ENCODE assay signal across 8 mouse cellular contexts in the genomic region with DNA sequence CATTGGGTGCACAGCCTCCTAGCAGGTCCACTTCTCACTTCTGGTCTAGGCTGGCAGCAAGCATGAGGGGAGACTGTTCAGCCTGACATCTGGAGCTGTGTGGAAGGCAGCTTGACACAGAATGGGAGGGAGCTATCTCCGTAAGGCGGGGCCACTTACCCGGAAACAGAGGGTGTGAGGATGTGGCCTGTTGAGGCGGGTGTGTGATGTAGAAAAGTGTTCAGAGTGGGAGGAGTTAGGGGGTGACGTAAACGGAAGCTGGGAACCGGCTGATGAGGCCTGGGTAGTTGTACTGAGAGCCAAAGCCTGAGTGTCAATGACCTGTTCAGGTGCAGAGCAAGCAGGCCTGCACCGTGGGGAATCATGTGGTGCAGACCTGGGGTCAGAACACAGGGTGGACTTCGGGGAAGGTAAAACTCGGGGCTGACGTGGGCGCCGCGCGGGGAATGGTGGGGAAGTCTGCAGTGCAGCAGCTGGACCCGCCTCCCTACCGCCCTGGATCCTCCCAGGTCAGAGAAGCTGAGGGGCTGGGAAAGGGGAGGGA. TPM values are rescaled to one million over a fixed set of nuclear protein-coding genes. Genes with fewer than 3 reads are reported as not detected.
DNase-seq lines count a peak whose midpoint lies in the region; ATAC-seq and TF ChIP-seq lines count a peak whose summit lies in the region.
"Not testable (repeated sequence)": the region's sequence is repeated elsewhere in the genome, so short reads cannot be mapped to it uniquely, and the experiment has no call there.

A gene (plus strand): TSS at position 261 of the 544 bp plus-strand sequence.

- H3K9me3 ChIP-seq in forebrain, embryonic 10.5 days; heart, embryonic 15.5 days (replicated peaks); liver, embryonic 14.5 days (ENCODE audit: control insufficient read depth, low read length); neural tube, embryonic 11.5 days (ENCODE audit: control insufficient read depth, low read length); stomach, postnatal 0 days (ENCODE audit: control insufficient read depth, low read length): not testable (repeated sequence)

- H3K4me3 ChIP-seq in forebrain, embryonic 10.5 days = peak within 1 kb of the TSS; percentile 55
- H3K4me3 ChIP-seq in heart, embryonic 15.5 days = peak within 1 kb of the TSS; percentile 58
- peak within 1 kb of the TSS; percentile 60 to 94 for H3K4me3 ChIP-seq in liver, embryonic 14.5 days (ENCODE audit: insufficient read depth in 1 of 2, low read depth in 2 of 2, low read length in 2 of 2)
- peak within 1 kb of the TSS; percentile 39 for H3K4me3 ChIP-seq in neural tube, embryonic 11.5 days (ENCODE audit: low read depth, low read length)
- peak within 1 kb of the TSS; percentile 42 for H3K4me3 ChIP-seq in stomach, postnatal 0 days (ENCODE audit: low read depth, low read length)

- peak within 1 kb of the TSS; percentile 43 for H3K9ac ChIP-seq in heart, embryonic 15.5 days
- peak within 1 kb of the TSS; percentile 48 for H3K9ac ChIP-seq in liver, embryonic 14.5 days (replicated peaks)
- peak within 1 kb of the TSS; percentile 29; the same call in 1 of the 2 replicates for H3K9ac ChIP-seq in neural tube, embryonic 11.5 days (ENCODE audit: low read length)
- H3K9ac ChIP-seq in stomach, postnatal 0 days (ENCODE audit: low read length) = peak within 1 kb of the TSS; percentile 50; the same call in 1 of the 2 replicates

- WGBS in forebrain, embryonic 10.5 days = under 1% methylated on average over 17 of the region's 17 CpGs
- under 1% methylated on average over 17 of the region's 17 CpGs for WGBS in heart, embryonic 15.5 days
- WGBS in liver, embryonic 14.5 days (ENCODE audit: insufficient replicate concordance) = under 1% methylated on average over 17 of the region's 17 CpGs
- under 1% methylated on average over 17 of the region's 17 CpGs for WGBS in neural tube, embryonic 11.5 days
- 2% methylated on average over 17 of the region's 17 CpGs for WGBS in stomach, postnatal 0 days

- peak within 1 kb of the TSS; percentile 59 for H3K4me2 ChIP-seq in heart, embryonic 15.5 days
- peak within 1 kb of the TSS; percentile 62 for H3K4me2 ChIP-seq in liver, embryonic 14.5 days (ENCODE audit: low read depth)
- H3K4me2 ChIP-seq in neural tube, embryonic 11.5 days (ENCODE audit: low read depth) = peak within 1 kb of the TSS; percentile 36
- H3K4me2 ChIP-seq in stomach, postnatal 0 days (replicated peaks; ENCODE audit: low read depth) = peak within 1 kb of the TSS; percentile 32

- TF ChIP-seq CTCF in liver, embryonic 14.5 days (IDR thresholded peaks at IDR 0.05; ENCODE audit: low read depth); stomach, postnatal 0 days (IDR thresholded peaks at IDR 0.05; ENCODE audit: low read depth): not testable (repeated sequence)

- not testable (repeated sequence) for H3K4me1 ChIP-seq in forebrain, embryonic 10.5 days; heart, embryonic 15.5 days (replicated peaks); liver, embryonic 14.5 days (replicated peaks; ENCODE audit: control insufficient read depth in 2 of 2, insufficient read depth in 2 of 2, low read length in 1 of 2); neural tube, embryonic 11.5 days (ENCODE audit: control insufficient read depth, insufficient read depth, low read length); stomach, postnatal 0 days (replicated peaks; ENCODE audit: control insufficient read depth, insufficient read depth)

- peak within 1 kb of the TSS; percentile 81 for H3K27ac ChIP-seq in forebrain, embryonic 10.5 days
- H3K27ac ChIP-seq in heart, embryonic 15.5 days = peak within 1 kb of the TSS; percentile 76
- peak within 1 kb of the TSS; percentile 57 for H3K27ac ChIP-seq in liver, embryonic 14.5 days
- not testable (repeated sequence) for H3K27ac ChIP-seq in neural tube, embryonic 11.5 days (ENCODE audit: low read depth, low read length)
- peak within 1 kb of the TSS; percentile 86 for H3K27ac ChIP-seq in stomach, postnatal 0 days (replicated peaks)

- not testable (repeated sequence) for H3K27me3 ChIP-seq in forebrain, embryonic 10.5 days (ENCODE audit: poor library complexity, severe bottlenecking); heart, embryonic 15.5 days; liver, embryonic 14.5 days (ENCODE audit: control insufficient read depth, insufficient read depth, low read length); neural tube, embryonic 11.5 days (ENCODE audit: control insufficient read depth, insufficient read depth, low read length); stomach, postnatal 0 days (ENCODE audit: control insufficient read depth, insufficient read depth, low read length)

- DNase-seq in CD8-positive naive resting alpha-beta T cell, adult 2 months (ENCODE audit: low read depth in 2 of 2, low spot score in 2 of 2) = peak; percentile 77 to 84
- DNase-seq in c-Kit-positive CD71-negative TER-119-negative erythroid progenitor cells, embryonic 14.5 days (ENCODE audit: low read depth) = peak; percentile 88
- peak; percentile 80 for DNase-seq in forebrain, embryonic 10.5 days (ENCODE audit: extremely low spot score, low spot score)
- peak; percentile 80 to 89 for DNase-seq in kidney, postnatal 25 days
- DNase-seq in liver, embryonic 14.5 days (ENCODE audit: low read depth in 3 of 3, low spot score in 3 of 3) = peak; percentile 89 to 91 (median 90)
- DNase-seq in neural tube, embryonic 11.5 days (ENCODE audit: low spot score) = peak; percentile 79
- peak; percentile 87 for DNase-seq in stomach, postnatal 0 days (ENCODE audit: low spot score)

- TF ChIP-seq EP300 in liver, embryonic 14.5 days (IDR thresholded peaks at IDR 0.05; ENCODE audit: low read depth); stomach, postnatal 0 days (optimal IDR thresholded peaks at IDR 0.05): not testable (repeated sequence)

- peak; percentile 99 for ATAC-seq in heart, embryonic 15.5 days (replicated peaks; ENCODE audit: insufficient number of reproducible peaks, insufficient read depth, low FRiP score, low read depth)
- ATAC-seq in liver, embryonic 14.5 days (ENCODE audit: insufficient read depth) = peak; percentile 100
- peak; percentile 99 for ATAC-seq in neural tube, embryonic 11.5 days (ENCODE audit: insufficient read depth, low FRiP score, low TSS enrichment)
- peak; percentile 100 for ATAC-seq in stomach, postnatal 0 days (ENCODE audit: low FRiP score, low TSS enrichment)

- not testable (repeated sequence) for H3K36me3 ChIP-seq in forebrain, embryonic 10.5 days (replicated peaks); heart, embryonic 15.5 days; liver, embryonic 14.5 days (replicated peaks; ENCODE audit: control insufficient read depth, insufficient read depth, low read depth); neural tube, embryonic 11.5 days (ENCODE audit: control insufficient read depth, insufficient read depth, low read length); stomach, postnatal 0 days (ENCODE audit: control insufficient read depth, insufficient read depth, low read length)

RNA-seq across cellular contexts. Expression of the gene that starts here (rescaled TPM):
- polyA plus RNA-seq in forebrain, embryonic 10.5 days (2016; fragmentation: Nextera tagmentation; extraction: Ambion mirVana) = 4.1 and 5.9 TPM in 2 replicates
- 2.6 and 2.7 TPM in 2 replicates for polyA plus RNA-seq in heart, embryonic 15.5 days (2015; fragmentation: Nextera tagmentation; extraction: Ambion mirVana)
- polyA plus RNA-seq in liver, embryonic 14.5 days (2012; rRNA removed) = 0.38 and 0.78 TPM in 2 replicates
- polyA plus RNA-seq in liver, embryonic 14.5 days (2014; fragmentation: Nextera tagmentation; extraction: Ambion mirVana) = 1.3 and 1.4 TPM in 2 replicates
- 7.2 and 10.5 TPM in 2 replicates for polyA plus RNA-seq in neural tube, embryonic 11.5 days (2014; fragmentation: Nextera tagmentation; extraction: Ambion mirVana)
- polyA plus RNA-seq in stomach, postnatal 0 days (2015; fragmentation: Nextera tagmentation; extraction: Ambion mirVana) = 1.5 and 1.9 TPM in 2 replicates
